Mouse (Mus musculus): Measurements from ENCODE around the gene Tmem88b.
"Not testable (repeated sequence)": the region's sequence is repeated elsewhere in the genome, so short reads cannot be mapped to it uniquely, and the experiment has no call there.

Gene Tmem88b

GRCm38 (mm10) chr4:155760613-155761355 lies 24.9 kb downstream of the Tmem88b start, which contains the start of gene Atad3a:
Gene Atad3a (minus strand): TSS chr4:155761093.
- peak; percentile 98 for DNase-seq (ENCODE audit: low read depth, low spot score)

GRCm38 (mm10) chr4:155759862-155760612 lies 25.6 kb downstream of the Tmem88b start:
- DNase-seq (ENCODE audit: low read depth, low spot score): peak; percentile 75

- no peak for DNase-seq (ENCODE audit: low read depth, low spot score)
These were observed 28.7 kb downstream of the Tmem88b start for GRCm38 (mm10) chr4:155757011-155757410.

- no peak for DNase-seq (ENCODE audit: low read depth, low spot score)
These were observed 38.8 kb downstream of the Tmem88b start for GRCm38 (mm10) chr4:155746575-155747490.

- no peak for DNase-seq (ENCODE audit: low read depth, low spot score)
These were observed 39.6 kb downstream of the Tmem88b start for GRCm38 (mm10) chr4:155746036-155746548.

GRCm38 (mm10) chr4:155745136-155745535 lies 40.5 kb downstream of the Tmem88b start:
- no peak for DNase-seq (ENCODE audit: low read depth, low spot score)

- DNase-seq (ENCODE audit: low read depth, low spot score): no peak
These were observed 41.2 kb downstream of the Tmem88b start for GRCm38 (mm10) chr4:155744474-155744873.

GRCm38 (mm10) chr4:155742684-155743083 lies 43.0 kb downstream of the Tmem88b start:
- no peak for DNase-seq (ENCODE audit: low read depth, low spot score)

GRCm38 (mm10) chr4:155740681-155741080 lies 45.0 kb downstream of the Tmem88b start:
- DNase-seq (ENCODE audit: low read depth, low spot score): not testable (repeated sequence)

- peak; percentile 34 for DNase-seq (ENCODE audit: low read depth, low spot score)
These were observed 45.7 kb downstream of the Tmem88b start for GRCm38 (mm10) chr4:155739741-155740636.

- DNase-seq (ENCODE audit: low read depth, low spot score): no peak
These were observed 46.5 kb downstream of the Tmem88b start for GRCm38 (mm10) chr4:155739152-155739551.

- DNase-seq (ENCODE audit: low read depth, low spot score): no peak
These were observed 47.4 kb downstream of the Tmem88b start for GRCm38 (mm10) chr4:155738262-155738661.

- no peak for DNase-seq (ENCODE audit: low read depth, low spot score)
These were observed 49.3 kb downstream of the Tmem88b start for GRCm38 (mm10) chr4:155736421-155736820.

- peak; percentile 57 for DNase-seq (ENCODE audit: low read depth, low spot score)
These were observed 49.9 kb downstream of the Tmem88b start for GRCm38 (mm10) chr4:155735788-155736187.

- DNase-seq (ENCODE audit: low read depth, low spot score): peak; percentile 32
These were observed 50.5 kb downstream of the Tmem88b start for GRCm38 (mm10) chr4:155734951-155735702.

GRCm38 (mm10) chr4:155734350-155734941 lies 51.2 kb downstream of the Tmem88b start, which contains the start of gene Tmem240:
Gene Tmem240 (plus strand): TSS chr4:155734800.
- peak; percentile 96 for DNase-seq (ENCODE audit: low read depth, low spot score)

- DNase-seq (ENCODE audit: low read depth, low spot score): no peak
These were observed 52.4 kb downstream of the Tmem88b start for GRCm38 (mm10) chr4:155733267-155733666.
